15 mouse cellular contexts compared by ENCODE assay signal in genomic region chr5:150894739-150895085, GRCm38 (mm10). TPM values are rescaled to one million over a fixed set of nuclear protein-coding genes. Genes with fewer than 3 reads are reported as not detected.
DNase-seq lines count a peak whose midpoint lies in the region; ATAC-seq and TF ChIP-seq lines count a peak whose summit lies in the region.
"Had no signal": no experiment of that assay in that cellular context is flagged by ENCODE, and none has a peak within 500 bp of the region (broad histone marks: within the 10 kb centered on the region; RNA-seq: fewer than 3 reads in every experiment).

No protein-coding gene starts in this region.

- H3K4me3 ChIP-seq in kidney, postnatal 0 days (replicated peaks; ENCODE audit: low read depth, low read length), result no peak overlapping the region
- no peak overlapping the region for H3K4me3 ChIP-seq in forebrain, embryonic 13.5 days
- H3K4me3 ChIP-seq in hindbrain, embryonic 15.5 days, result no peak overlapping the region
- H3K4me3 ChIP-seq in intestine, embryonic 15.5 days (replicated peaks), result no peak overlapping the region
- H3K4me3 ChIP-seq: limb, embryonic 12.5 days; liver, embryonic 15.5 days had no signal

- no peaks in the 10 kb centered on the region for H3K36me3 ChIP-seq in kidney, postnatal 0 days (ENCODE audit: insufficient read depth, low read length)
- no peaks in the 10 kb centered on the region for H3K36me3 ChIP-seq in forebrain, embryonic 13.5 days (ENCODE audit: poor library complexity, severe bottlenecking)
- H3K36me3 ChIP-seq in hindbrain, embryonic 15.5 days, result no peaks in the 10 kb centered on the region
- no peaks in the 10 kb centered on the region for H3K36me3 ChIP-seq in intestine, embryonic 15.5 days
- H3K36me3 ChIP-seq: limb, embryonic 12.5 days; liver, embryonic 15.5 days had no signal

- DNase-seq in kidney, postnatal 0 days (ENCODE audit: low spot score), result peak; percentile 35
- no peak for DNase-seq in kidney, postnatal 25 days
- peak; percentile 26 for DNase-seq in retina, embryonic 14.5 days (ENCODE audit: low spot score)
- DNase-seq in left cerebral cortex, postnatal 36 days (ENCODE audit: low spot score in 2 of 2), result no peak
- DNase-seq: cerebellum, adult 18-20 months; kidney, postnatal 14 days; lung, postnatal 36 days; right cerebral cortex, postnatal 25 days; thymus, adult 18-20 months had no signal

- no peaks in the 10 kb centered on the region for H3K9me3 ChIP-seq in kidney, postnatal 0 days (replicated peaks; ENCODE audit: low read length)
- no peaks in the 10 kb centered on the region for H3K9me3 ChIP-seq in forebrain, embryonic 13.5 days (replicated peaks)
- no peaks in the 10 kb centered on the region for H3K9me3 ChIP-seq in hindbrain, embryonic 15.5 days
- H3K9me3 ChIP-seq in intestine, embryonic 15.5 days, result no peaks in the 10 kb centered on the region
- H3K9me3 ChIP-seq: limb, embryonic 12.5 days; liver, embryonic 15.5 days had no signal

- ATAC-seq in kidney, postnatal 0 days (replicated peaks; ENCODE audit: low FRiP score, low read depth), result no peak
- peak; percentile 89 for ATAC-seq in forebrain, embryonic 13.5 days
- ATAC-seq in hindbrain, embryonic 15.5 days (ENCODE audit: low FRiP score, low read depth), result no peak
- ATAC-seq in intestine, embryonic 15.5 days, result no peak

- TF ChIP-seq CTCF in kidney, postnatal 0 days (IDR thresholded peaks at IDR 0.05; ENCODE audit: low read depth), result no peak

- H3K4me1 ChIP-seq in kidney, postnatal 0 days (replicated peaks; ENCODE audit: insufficient read depth, low read length), result peaks cover 9% of the 10 kb centered on the region
- peaks cover 28% of the 10 kb centered on the region for H3K4me1 ChIP-seq in forebrain, embryonic 13.5 days
- H3K4me1 ChIP-seq in hindbrain, embryonic 15.5 days (replicated peaks), result peaks cover 10% of the 10 kb centered on the region
- peaks cover 10% of the 10 kb centered on the region for H3K4me1 ChIP-seq in intestine, embryonic 15.5 days (replicated peaks)
- H3K4me1 ChIP-seq: liver, embryonic 15.5 days had no signal

- intact Hi-C loops in left cerebral cortex, postnatal 36 days (cut with DNase I), result no loop called here

- no peak overlapping the region for H3K9ac ChIP-seq in kidney, postnatal 0 days (ENCODE audit: low read depth, low read length)
- 0 out of 2 replicates have a peak overlapping the region, but pooled peaks have one; percentile 8 for H3K9ac ChIP-seq in forebrain, embryonic 13.5 days
- H3K9ac ChIP-seq in hindbrain, embryonic 15.5 days, result no peak overlapping the region
- no peak overlapping the region for H3K9ac ChIP-seq in intestine, embryonic 15.5 days
- H3K9ac ChIP-seq: limb, embryonic 12.5 days; liver, embryonic 15.5 days had no signal

- no peak overlapping the region for H3K4me2 ChIP-seq in kidney, postnatal 0 days (ENCODE audit: low read length)
- H3K4me2 ChIP-seq in forebrain, embryonic 13.5 days, result no peak overlapping the region
- H3K4me2 ChIP-seq in hindbrain, embryonic 15.5 days, result no peak overlapping the region
- H3K4me2 ChIP-seq in intestine, embryonic 15.5 days (replicated peaks), result no peak overlapping the region
- H3K4me2 ChIP-seq: limb, embryonic 12.5 days; liver, embryonic 15.5 days had no signal

- H3K27me3 ChIP-seq in kidney, postnatal 0 days (ENCODE audit: insufficient read depth, low read length), result no peaks in the 10 kb centered on the region
- no peaks in the 10 kb centered on the region for H3K27me3 ChIP-seq in forebrain, embryonic 13.5 days
- H3K27me3 ChIP-seq in hindbrain, embryonic 15.5 days, result no peaks in the 10 kb centered on the region
- H3K27me3 ChIP-seq in intestine, embryonic 15.5 days (replicated peaks), result no peaks in the 10 kb centered on the region
- H3K27me3 ChIP-seq: limb, embryonic 12.5 days; liver, embryonic 15.5 days had no signal

- no peak overlapping the region for H3K27ac ChIP-seq in kidney, postnatal 0 days
- peak overlapping the region; percentile 40; the same call in 1 of the 2 replicates for H3K27ac ChIP-seq in forebrain, embryonic 13.5 days
- H3K27ac ChIP-seq in hindbrain, embryonic 15.5 days (replicated peaks), result peak overlapping the region; percentile 55
- no peak overlapping the region for H3K27ac ChIP-seq in intestine, embryonic 15.5 days
- H3K27ac ChIP-seq: liver, embryonic 15.5 days had no signal

- WGBS in kidney, postnatal 0 days, result 48% methylated on average over 4 of the region's 4 CpGs
- 27% methylated on average over 4 of the region's 4 CpGs for WGBS in forebrain, embryonic 13.5 days
- WGBS in hindbrain, embryonic 15.5 days, result 43% methylated on average over 4 of the region's 4 CpGs
- WGBS in intestine, embryonic 15.5 days, result 69% methylated on average over 4 of the region's 4 CpGs

RNA-seq across cellular contexts. Expression of gene Kl, which starts 57.7 kb away (rescaled TPM):
- polyA plus RNA-seq in kidney, postnatal 0 days (2015; fragmentation: Nextera tagmentation; extraction: Ambion mirVana), result 65.5 and 79.5 TPM in 2 replicates
- polyA plus RNA-seq in forebrain, embryonic 13.5 days (2015; fragmentation: Nextera tagmentation; extraction: Ambion mirVana), result 0.18 and 0.20 TPM in 2 replicates
- 1.1 and 1.3 TPM in 2 replicates for polyA plus RNA-seq in hindbrain, embryonic 15.5 days (2015; fragmentation: Nextera tagmentation; extraction: Ambion mirVana)
- 0.03 and 0.05 TPM in 2 replicates for polyA plus RNA-seq in intestine, embryonic 15.5 days (2015; fragmentation: Nextera tagmentation; extraction: Ambion mirVana)
- 1 to 10 TPM; 2.8 to 3.2 TPM for total RNA-seq in left cerebral cortex, postnatal 36 days (2021)
- total RNA-seq: common myeloid progenitor, adult 5-6 weeks had no signal

Comparison
In these comparisons a context has a peak if more than half of its experiments do, and no peak if none do; other contexts are left out.
1. DNase-seq: peak in kidney, postnatal 0 days (single experiment) and retina, embryonic 14.5 days (single experiment); none in kidney, postnatal 25 days (0 of 2) and left cerebral cortex, postnatal 36 days (0 of 2).
2. H3K27ac ChIP-seq: peak in forebrain, embryonic 13.5 days (single experiment) and hindbrain, embryonic 15.5 days (single experiment); none in kidney, postnatal 0 days (single experiment) and intestine, embryonic 15.5 days (single experiment).
3. RNA of gene Kl, which starts 57.7 kb away (polyA plus RNA-seq): 65.5 to 79.5 TPM in kidney, postnatal 0 days; 1.1 to 1.3 TPM in hindbrain, embryonic 15.5 days, 0.18 to 0.20 TPM in forebrain, embryonic 13.5 days and 0.03 to 0.05 TPM in intestine, embryonic 15.5 days; every median in the first group is over 10 times any median in the second.